Mouse (Mus musculus) ovary, postnatal 10 days (tissue): ENCODE data around the gene Tprg.

Experiments
- DNase-seq: peaks from one replicate; pipeline ENCODE4 v3.0.0; 2022; ENCODE audit warnings: low spot score

Gene Tprg

DNA sequence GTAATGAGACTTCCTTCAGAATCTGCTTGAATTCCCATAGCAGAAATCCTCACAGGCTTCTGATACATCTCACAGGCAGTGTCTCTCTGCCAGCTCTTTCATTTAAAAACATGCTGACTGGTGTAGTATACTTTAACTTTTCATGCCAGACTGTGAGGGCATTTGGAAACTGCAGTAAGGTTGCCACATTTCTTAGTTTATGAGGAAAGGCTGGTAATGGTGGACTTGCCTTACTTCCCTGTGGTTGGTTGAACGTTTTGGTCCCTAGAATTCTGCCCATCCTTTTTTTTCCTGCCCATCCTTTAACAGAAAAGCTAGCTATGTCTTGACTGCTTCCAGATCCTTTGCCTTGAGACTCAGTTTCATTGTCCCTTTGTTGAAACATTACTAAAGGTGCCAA, 138.8 kb downstream of the Tprg start:
- DNase-seq: no peak

DNA sequence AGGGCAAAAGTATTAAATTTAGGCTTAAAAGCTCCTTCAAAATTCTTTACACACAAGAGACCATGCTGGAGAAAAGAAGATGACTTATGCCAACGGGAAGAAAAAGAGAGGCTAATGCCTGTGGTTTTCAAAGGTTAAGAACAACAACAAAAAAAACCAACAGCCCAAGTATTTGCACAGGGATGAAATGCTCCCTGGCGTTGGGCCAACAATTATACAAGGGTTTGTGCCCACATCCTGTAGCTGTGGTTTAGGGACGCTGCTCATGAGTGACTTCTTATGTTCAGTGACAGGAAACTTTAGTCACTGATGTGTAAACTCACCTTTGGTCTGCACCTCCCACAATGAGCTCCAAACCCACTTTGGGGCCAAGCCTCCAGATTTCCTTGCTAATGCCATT, 139.6 kb downstream of the Tprg start:
- no peak for DNase-seq

DNA sequence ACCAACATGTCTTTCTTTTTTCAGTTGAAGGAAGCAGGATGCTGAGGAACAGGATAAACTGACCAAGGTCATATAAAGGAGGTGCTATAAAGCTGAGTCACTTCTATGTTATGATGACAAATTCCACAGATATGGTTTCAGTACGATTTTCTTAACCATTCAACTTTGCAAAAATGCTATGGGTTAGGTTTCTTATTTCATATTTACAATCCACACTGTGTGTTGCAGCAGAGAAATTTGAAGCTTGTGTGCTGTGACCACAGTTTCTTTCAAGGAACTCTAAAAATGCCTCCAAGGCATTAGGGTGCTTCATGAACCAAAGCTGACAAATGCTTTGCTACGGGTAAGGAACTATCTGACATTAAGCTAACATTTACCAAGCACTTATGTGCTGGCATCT, 153.4 kb downstream of the Tprg start:
- no peak for DNase-seq

DNA sequence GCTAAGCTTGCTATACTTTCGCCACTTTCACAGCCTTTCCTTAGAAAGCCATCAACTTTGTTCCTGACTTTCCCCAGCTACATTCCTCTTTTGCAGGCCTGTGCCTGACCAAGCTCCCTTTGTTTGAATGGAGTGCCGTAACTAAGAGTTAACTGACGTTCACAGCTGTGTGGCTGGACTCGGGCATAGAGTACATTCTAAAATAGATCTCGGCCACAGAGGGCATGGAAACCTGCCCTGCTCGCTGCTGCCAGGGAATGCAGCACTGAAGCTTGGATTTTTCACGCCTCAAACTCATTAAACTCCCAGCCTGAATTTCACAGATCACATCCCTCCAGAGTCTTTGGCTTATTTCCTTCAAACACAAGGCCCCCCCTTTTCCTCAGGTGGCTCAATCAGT, 159.0 kb downstream of the Tprg start:
- no peak for DNase-seq

DNA sequence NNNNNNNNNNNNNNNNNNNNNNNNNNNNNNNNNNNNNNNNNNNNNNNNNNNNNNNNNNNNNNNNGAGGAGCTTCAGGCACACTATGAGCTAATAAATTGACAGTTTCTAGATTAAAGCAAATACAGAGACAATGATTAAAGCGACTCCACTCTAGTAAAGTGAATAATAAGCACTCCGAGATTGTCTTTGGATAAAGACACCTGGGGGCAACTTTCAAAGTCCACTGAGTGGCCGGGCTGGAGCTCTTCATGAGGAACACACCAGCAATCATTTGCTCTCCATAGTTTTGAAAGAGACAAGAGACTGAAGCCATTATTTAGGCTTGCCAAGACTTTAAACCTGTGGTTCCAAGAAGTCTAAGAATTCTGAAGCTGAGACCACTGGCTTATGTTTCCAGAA, 164.9 kb downstream of the Tprg start:
- DNase-seq: no peak

DNA sequence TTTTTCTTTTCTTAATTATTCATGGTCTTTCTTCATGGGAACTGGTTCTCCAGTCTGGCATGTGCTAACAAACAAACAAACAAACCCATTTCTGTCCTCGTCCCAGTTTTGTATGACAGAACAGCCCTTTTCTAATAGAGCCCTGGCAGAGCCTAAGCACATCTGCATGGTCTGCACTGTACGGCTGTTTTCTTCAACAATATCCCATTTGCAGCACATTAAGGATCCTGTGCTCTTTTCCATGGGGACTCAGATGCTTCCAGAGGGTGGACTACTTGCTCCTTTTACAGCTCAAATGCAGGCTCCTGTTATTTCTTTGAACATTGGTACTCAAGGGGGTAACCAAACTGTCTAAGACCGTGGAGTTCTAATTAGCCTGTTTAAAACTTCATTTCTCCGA, 178.1 kb downstream of the Tprg start:
- no peak for DNase-seq

DNA sequence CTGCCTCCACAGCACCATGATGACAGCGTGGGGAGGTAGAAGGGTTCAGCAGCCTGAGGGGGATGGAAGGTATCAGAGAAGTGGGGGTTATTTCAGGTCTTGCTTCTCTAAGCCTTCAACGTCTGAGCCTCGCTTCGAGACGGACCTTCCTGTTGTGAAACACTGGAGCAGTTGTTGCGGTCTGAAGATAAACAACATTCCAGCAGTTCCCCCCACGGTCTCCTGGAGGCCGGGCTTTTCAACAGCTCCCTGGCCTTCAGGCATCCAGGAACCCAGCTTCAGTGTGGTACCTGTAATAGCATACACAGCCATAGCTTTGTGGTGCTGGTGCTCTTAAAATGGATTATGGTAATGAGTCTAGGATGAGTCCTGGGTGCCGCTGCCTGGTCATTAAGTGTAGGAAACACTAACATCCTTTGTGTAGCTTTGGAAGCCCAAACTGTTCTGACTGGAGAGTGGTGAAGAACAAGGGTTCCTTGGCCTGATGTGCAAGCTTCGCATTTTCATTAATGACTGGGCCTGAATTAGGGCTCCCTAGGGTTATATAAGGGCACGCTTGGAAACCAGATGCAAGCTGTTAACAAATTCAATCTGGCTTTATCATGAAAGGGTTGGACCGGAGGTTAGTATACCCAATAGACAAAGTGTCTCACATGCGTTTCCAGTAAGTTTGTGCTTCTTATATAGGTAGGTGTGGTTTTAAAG, 179.0 kb downstream of the Tprg start:
- DNase-seq: peak; percentile 4

DNA sequence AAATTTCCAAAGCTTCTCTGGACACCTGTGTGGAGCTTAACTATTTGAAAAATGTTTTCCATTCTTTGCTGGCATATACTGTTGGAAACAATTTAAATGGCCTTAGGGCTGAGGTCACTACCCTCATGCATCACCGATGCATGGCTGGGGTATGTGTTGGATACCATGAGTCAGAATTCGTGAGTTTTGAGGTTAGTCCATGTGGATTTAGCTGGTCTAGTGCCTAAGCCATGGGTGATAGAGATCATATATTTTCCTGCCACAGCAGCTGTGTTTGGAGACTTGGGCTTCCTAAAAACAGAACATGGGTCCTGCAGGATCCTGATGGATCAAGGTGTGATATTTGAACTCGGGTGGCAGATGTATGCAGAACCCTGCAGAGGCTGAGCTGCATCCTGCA, 181.4 kb downstream of the Tprg start:
- DNase-seq: no peak

DNA sequence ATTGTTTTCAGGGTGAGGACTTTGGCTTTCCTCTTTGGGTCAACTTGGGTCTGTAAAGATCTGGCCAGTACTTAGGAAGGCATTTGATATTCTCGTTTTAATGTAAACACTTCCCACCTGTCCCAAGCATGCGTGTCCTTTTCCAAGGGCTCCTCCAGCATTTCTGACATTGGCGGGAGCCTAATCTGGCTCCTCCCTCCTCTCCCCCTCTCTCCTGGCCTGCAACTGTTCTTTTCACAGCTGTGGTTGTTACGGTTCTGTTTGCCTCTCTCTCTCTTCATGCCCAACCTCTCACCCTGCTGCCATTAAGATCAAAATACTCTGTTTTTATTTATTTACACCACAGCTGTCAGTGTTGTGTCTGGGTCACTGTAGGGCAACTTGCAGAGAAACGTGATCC, 182.0 kb downstream of the Tprg start:
- DNase-seq: no peak
